Mouse (Mus musculus): ENCODE data around the gene Eea1. TPM values are rescaled to one million over a fixed set of nuclear protein-coding genes. Genes with fewer than 3 reads are reported as not detected.
"Not testable (repeated sequence)": the region's sequence is repeated elsewhere in the genome, so short reads cannot be mapped to it uniquely, and the experiment has no call there.

The Eea1 gene
- total RNA-seq (2022) = 10 to 100 TPM; 34.0 to 38.8 (median 36.3) TPM

DNA sequence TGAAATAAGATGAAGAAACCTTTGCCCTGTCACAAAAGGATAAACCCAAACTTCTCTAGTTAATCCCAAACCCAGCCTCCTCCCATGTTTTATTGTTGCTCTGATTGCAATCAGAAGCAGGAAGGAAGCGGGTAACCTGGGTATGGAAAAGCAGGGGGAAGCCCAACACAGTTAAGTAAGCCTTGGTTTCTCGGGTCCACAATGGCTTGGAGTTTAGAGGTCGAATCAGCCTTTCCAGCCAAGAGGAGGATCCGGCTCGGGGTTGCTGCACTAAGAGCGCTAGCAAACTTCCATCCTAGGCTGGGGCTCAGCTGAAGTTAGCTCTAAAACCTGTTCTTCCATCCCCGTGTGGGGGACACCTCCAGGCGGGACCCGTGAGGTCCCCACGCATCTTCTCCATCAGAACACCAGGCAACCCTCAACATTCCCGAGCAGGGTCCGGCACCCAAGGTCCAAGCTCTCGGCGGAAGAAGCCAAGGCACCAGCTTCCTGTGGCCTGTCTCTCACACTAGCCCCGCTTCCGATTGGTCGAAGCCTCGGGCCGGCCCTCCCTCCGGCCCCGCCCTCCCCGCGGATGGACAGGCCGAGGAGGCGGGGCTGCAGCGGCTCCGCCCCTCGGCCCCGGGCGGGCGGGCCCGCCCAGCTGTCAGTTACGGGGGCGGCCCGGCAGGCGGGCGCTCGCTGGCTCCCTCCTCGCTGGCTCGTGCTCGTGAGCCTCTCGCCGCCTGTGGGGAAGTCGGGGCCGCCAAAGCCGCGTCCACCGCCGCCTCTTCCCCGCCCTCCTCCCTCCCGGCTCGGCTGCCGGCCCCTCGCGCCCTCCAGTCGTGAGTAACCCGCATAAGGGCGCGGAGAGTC is at the start of gene Eea1:
Gene Eea1, plus strand, starts transcription at position 605 of the 855 bp plus-strand sequence.
- peak; percentile 84 to 87 for DNase-seq (ENCODE audit: low spot score in 2 of 2)

DNA sequence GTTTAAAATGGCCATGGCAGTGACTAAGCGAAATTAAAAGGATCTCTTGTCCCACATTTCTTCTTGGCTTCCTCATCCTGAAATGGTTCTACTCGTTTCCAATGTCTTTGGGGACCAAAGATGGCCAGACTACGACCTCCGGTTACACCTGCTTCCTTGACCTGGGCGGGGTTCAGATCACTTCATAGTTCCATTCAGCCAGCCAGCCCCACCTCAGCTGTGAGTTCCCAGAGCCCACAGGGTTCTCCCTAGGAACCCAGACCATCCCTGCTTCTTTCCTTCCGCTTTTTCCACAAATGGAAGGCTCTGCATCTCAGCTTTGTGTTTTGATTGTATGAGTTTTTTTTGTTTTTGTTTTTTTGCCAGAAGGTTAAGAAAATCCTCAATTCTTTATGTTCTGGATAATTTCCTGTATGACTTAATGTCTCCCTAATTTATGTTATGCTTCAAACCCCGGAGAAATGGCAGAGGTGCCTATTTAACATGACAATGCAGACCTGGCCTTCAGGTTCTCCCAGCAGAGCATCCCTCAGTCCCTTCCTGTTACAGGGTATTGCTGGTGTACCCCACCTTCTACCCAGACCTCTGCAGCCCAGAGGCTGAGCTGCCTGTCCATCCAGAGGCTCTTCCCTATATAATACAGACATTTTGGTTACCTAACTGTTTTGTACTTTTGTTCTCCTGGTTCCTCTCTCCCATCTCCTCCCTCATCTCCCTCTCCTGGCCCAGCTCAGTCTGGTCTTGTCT is 49.1 kb upstream of the Eea1 start:
- DNase-seq (ENCODE audit: low spot score in 2 of 2) = no peak

DNA sequence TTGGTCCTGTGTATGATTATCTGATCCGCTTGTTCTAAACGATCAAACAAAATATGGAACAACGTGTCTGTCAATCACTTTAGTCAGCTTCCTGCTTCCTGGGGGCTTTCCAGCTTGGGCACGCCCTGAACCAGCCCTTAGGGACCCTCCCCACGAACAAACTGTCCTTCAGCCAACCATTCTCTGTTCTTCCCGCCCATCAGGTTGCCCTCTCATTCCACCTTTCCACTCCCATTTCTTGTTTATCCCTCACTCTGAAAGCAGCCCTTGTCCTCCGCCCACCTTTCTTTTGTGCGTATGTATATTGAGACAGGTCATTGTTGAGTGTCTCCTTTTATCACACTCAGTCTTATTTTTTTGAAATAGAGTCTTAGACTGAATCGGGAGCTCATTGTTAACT is 48.3 kb upstream of the Eea1 start:
- no peak for DNase-seq (ENCODE audit: low spot score in 2 of 2)

- no peak for DNase-seq (ENCODE audit: low spot score in 2 of 2)
Observed at GRCm38 (mm10) chr10:95893291-95893932, 47.0 kb upstream of the Eea1 start.

- no peak for DNase-seq (ENCODE audit: low spot score in 2 of 2)
Observed at GRCm38 (mm10) chr10:95894036-95894855, 46.2 kb upstream of the Eea1 start.

GRCm38 (mm10) chr10:95894856-95895386 is 45.5 kb upstream of the Eea1 start:
- peak; percentile 42 to 72 for DNase-seq (ENCODE audit: low spot score in 2 of 2)

GRCm38 (mm10) chr10:95898471-95899154 is 41.8 kb upstream of the Eea1 start:
- peak; percentile 11 to 16 for DNase-seq (ENCODE audit: low spot score in 2 of 2)

DNA sequence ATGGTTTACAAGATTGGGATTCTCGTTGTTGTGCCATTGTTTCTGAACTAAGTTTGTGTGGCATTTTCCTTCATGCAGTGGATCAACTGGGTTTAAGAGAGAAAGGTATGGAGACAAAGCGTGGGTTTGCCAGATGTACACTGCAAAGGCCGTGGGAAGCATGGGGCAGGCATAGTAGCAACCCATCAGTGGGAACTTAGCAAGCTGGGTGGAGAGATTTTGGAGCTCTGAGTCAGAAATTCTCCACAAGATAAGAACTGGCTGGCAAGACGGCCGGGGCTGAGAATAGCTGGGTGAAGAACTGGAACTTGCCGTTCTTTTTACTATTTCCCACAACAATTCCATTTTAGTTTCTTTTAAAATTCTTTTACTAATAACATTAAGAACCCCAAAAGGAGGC is 35.8 kb upstream of the Eea1 start:
- DNase-seq (ENCODE audit: low spot score in 2 of 2) = no peak

GRCm38 (mm10) chr10:95909246-95909909 is 31.1 kb upstream of the Eea1 start:
- DNase-seq (ENCODE audit: low spot score in 2 of 2) = no peak

- no peak for DNase-seq (ENCODE audit: low spot score in 2 of 2)
Observed at GRCm38 (mm10) chr10:95911016-95911415, 29.4 kb upstream of the Eea1 start.

DNA sequence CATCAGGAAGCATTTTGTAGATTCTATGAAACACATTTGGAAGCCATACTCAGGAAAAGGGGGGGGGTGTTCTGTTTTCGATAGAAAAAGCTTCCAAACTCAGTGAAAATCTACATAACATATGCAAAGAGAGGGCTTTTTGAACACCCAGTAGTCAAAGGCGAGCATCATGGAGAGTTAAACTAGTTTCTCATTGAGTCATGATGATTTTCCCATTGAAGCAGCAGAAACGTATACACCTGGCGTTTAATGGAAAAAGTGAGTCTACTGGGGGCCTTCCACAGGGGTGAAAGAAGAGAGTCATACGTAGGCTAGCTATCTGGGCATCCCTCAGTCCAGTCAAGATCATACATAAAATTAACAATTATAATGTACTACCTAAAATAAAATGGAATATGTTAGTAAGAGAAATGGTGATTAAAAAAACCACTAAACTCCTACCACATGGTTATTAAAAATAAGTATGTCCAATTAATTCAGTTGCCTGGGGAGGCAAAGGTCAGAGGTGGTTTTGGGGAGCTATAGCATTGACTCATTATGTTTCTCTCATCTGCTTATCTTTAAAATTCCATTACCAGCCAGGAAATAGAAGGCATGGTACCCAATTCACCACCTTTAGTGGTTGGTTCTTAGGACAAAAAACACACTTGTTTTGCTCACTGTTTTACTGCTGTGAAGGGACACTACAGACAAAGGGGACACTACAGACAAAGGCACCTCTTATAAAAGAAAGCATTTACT is 25.8 kb upstream of the Eea1 start:
- DNase-seq (ENCODE audit: low spot score in 2 of 2) = no peak

DNA sequence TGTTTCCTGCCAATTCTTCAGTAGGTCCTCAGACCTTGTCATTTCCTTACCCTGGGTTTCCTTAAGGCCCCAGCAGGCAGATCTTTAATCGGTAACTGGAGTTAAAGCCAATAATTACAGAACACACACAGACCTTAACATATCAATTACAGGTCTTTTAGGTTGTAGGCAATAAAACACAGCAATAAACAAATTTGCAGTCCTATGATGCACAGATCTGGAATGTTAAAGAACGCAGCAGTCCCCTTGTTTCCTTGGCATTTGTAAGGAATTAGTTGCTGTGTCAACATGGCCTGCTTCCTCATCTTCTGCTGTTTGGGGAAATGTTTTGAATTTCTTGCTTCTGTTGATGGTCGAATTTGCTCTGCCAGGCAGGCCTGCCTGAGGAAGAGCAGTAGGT is 21.7 kb upstream of the Eea1 start:
- DNase-seq (ENCODE audit: low spot score in 2 of 2) = no peak

GRCm38 (mm10) chr10:95923263-95924217 is 16.9 kb upstream of the Eea1 start:
- peak; percentile 51 to 56 for DNase-seq (ENCODE audit: low spot score in 2 of 2)

GRCm38 (mm10) chr10:95933631-95934030 is 6.8 kb upstream of the Eea1 start:
- not testable (repeated sequence) for DNase-seq (ENCODE audit: low spot score in 2 of 2)

DNA sequence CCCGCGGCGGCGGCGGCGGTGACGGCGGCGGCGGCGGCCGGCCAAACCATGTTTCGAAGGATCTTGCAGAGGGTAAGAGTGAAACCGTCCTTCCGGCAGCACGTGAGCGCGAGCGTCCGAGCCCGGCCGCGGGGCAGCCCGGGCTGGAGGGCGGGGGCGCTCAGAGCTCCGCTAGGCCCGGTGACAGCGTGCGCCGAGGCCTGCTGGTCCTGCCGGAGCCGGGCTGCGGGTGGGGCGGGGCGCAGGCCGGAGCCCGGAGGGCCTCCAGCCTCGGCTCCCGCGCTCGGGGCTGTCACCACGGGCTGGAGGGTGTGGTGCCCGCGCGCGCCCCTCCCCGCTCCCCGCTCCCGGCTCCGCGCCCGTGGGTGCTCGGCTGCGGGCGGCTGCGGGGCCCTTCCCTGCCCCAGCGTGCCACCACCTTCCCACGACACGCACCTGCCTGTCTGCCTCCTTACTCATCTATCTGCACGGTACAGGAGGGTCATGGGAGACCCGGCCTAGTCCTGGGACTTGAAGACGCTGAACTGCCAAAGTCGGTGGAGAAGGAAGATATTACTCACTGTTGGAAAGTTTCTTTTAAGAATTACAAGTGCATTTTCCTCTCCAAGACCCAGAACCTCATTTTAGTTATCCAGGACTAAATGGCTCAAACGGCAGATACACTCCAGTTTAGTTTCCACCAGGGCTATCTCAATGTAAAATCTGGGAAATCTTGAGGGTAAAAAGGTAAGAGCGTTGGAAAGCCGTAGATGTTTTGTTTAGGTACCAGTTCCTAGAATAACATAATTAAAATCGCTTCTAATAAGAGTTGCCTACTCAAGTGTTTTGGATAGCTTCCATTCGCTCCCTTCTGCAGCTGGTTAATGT is 684 bp downstream of the Eea1 start:
- DNase-seq (ENCODE audit: low spot score in 2 of 2) = peak in 1 of 2 experiments; percentile 19

DNA sequence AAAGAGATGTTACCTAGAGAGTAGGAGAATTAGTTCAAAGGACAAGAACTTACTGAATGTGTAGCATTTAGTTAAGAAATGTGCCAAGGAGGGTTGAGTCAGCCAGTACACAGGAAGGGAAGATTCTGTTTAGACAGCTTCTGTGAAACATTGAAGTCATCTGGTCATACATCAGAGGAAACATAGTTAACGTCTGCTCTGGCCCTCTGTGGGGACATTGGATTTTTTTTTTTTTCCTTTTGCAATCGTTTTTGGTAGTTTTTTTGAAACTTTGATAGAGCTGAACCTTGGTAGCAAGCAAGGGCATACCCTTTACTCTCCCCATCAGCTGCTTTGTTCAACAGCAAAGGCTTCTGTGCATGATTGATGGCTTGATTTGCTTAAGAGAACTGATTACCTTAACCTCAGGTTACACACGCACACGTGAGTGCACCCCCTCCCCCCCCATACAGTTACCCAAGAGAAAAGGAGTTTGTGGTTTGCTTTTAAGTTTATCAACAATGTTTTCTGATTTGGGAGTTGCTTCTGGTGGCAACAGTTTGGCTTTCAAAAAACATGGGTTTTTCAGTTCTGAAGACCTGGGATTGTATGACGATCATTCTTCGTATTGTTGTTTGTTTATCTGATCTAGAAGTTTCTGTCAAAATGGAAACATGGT is 1.4 kb downstream of the Eea1 start:
- no peak for DNase-seq (ENCODE audit: low spot score in 2 of 2)
